Mouse (Mus musculus) ES-Bruce4 (cell line): ENCODE data around the gene Dnajb13.

Experiments used
- CTCF ChIP-seq: IDR thresholded peaks from one replicate; pipeline ENCODE4 v1.8.1; 2011; ENCODE audit warnings: low read depth, low read length
- EP300 ChIP-seq: IDR thresholded peaks from 2 replicates; pipeline ENCODE4 v1.6.1; 2011; ENCODE audit warnings: low read depth, low read length; ENCODE audit not compliant: insufficient read depth

GRCm38 (mm10) chr7:100469502-100469901, 45.3 kb downstream of the Dnajb13 start:
- TF ChIP-seq EP300 (no peak), CTCF (no peak)
